Mouse (Mus musculus): ENCODE measurements around the gene Npepps. TPM values are rescaled to one million over a fixed set of nuclear protein-coding genes. Genes with fewer than 3 reads are reported as not detected.
A peak's percentile ranks its signal among the peaks of the same experiment; 100 is the strongest.

The Npepps gene
- polyA plus RNA-seq, 1 experiment from 2014 or later, result 80.9 TPM

GRCm38 (mm10) chr11:97214411-97214810, 66.0 kb downstream of the Npepps start:
- Histone ChIP-seq H3K4me2 (replicated peaks; ENCODE audit: low read depth, low read length) (no peak overlapping the region), H3K27me3 (ENCODE audit: insufficient read depth, low read length) (no peaks in the 10 kb centered on the region), H3K9me3 (ENCODE audit: low read length) (no peaks in the 10 kb centered on the region), H3K36me3 (ENCODE audit: insufficient read depth, low read length) (peaks cover 62% of the 10 kb centered on the region), H3K4me3 (ENCODE audit: low read length) (no peak overlapping the region), H3K4me1 (ENCODE audit: insufficient read depth, low read length) (no peaks in the 10 kb centered on the region), H3K9ac (replicated peaks; ENCODE audit: low read length) (no peak overlapping the region), H3K27ac (ENCODE audit: low read length) (no peak overlapping the region)
- no peak for ATAC-seq (ENCODE audit: low FRiP score, low TSS enrichment)
- 87% methylated on average over 5 of the region's 5 CpGs for WGBS

DNA sequence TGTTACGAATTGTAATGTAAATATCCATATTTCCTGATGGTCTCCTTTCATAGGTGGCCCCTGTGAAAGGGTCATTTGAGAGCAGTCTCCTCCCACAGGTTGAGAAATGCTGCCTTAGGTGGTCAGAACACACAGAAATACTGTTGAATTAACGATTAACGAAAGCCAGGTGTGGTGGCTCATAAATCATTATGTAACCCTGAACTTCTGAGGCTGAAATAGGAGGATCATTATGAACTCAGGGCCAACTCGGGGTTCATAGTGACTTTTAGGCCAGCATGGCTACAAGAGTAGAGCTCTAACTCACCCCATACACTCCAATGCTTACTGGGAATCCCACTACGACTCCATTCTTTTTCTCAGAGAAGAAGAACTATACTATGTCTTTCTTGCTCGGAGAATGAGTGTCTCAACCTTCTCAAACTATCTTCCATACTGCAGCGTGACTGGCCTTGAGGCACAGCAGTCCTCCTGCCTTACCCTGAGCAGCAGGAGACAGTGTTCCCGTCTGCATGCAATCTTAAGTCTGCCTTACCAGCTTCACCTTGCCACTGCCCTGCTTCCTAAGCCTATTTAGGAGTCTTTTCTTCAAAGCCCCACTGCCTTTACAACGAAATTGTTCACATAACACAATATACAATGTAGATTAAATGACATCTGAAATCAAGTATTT, 69.6 kb downstream of the Npepps start:
- Histone ChIP-seq H3K4me2 (replicated peaks; ENCODE audit: low read depth, low read length) (no peak overlapping the region), H3K36me3 (ENCODE audit: insufficient read depth, low read length) (peaks cover 49% of the 10 kb centered on the region), H3K4me1 (ENCODE audit: insufficient read depth, low read length) (no peaks in the 10 kb centered on the region), H3K27me3 (ENCODE audit: insufficient read depth, low read length) (no peaks in the 10 kb centered on the region), H3K4me3 (ENCODE audit: low read length) (no peak overlapping the region), H3K9ac (replicated peaks; ENCODE audit: low read length) (no peak overlapping the region), H3K27ac (ENCODE audit: low read length) (peak overlapping the region; percentile 20; the same call in 1 of the 2 replicates), H3K9me3 (ENCODE audit: low read length) (no peaks in the 10 kb centered on the region)
- WGBS, result 62% methylated on average over 9 of the region's 9 CpGs
- no peak for ATAC-seq (ENCODE audit: low FRiP score, low TSS enrichment)

- no peaks in the 10 kb centered on the region for H3K9me3 ChIP-seq (ENCODE audit: low read length)
- H3K36me3 ChIP-seq (ENCODE audit: insufficient read depth, low read length), result peaks cover 17% of the 10 kb centered on the region
- 73% methylated on average over 8 of the region's 8 CpGs for WGBS
- no peak overlapping the region for H3K4me3 ChIP-seq (ENCODE audit: low read length)
- ATAC-seq (ENCODE audit: low FRiP score, low TSS enrichment), result no peak
- no peaks in the 10 kb centered on the region for H3K4me1 ChIP-seq (ENCODE audit: insufficient read depth, low read length)
- no peak overlapping the region for H3K4me2 ChIP-seq (replicated peaks; ENCODE audit: low read depth, low read length)
- H3K27me3 ChIP-seq (ENCODE audit: insufficient read depth, low read length), result no peaks in the 10 kb centered on the region
- no peak overlapping the region for H3K27ac ChIP-seq (ENCODE audit: low read length)
- H3K9ac ChIP-seq (replicated peaks; ENCODE audit: low read length), result no peak overlapping the region
Measured at GRCm38 (mm10) chr11:97207011-97207422, 73.4 kb downstream of the Npepps start.

DNA sequence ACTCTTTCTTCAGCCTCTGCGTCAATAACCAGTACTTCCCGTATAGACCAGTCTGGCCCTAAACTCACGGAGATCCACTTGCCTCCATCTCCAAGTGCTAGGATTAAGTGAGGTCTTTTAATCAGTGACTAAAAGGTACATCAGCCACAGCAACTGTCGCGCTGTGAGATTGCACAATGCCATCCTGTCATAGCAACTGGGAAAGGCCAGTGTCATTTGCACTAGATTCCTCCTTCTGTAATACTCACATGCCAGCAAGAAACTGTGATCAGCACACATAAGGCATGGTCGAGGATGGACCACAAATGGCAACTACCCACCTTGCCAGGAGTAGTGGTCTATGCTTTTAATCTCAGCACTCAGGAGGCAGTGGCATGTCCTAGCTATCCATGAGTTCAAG, 80.9 kb downstream of the Npepps start:
- WGBS, result 83% methylated on average over 6 of the region's 6 CpGs
- no peak overlapping the region for H3K27ac ChIP-seq (ENCODE audit: low read length)
- ATAC-seq (ENCODE audit: low FRiP score, low TSS enrichment), result no peak
- H3K4me2 ChIP-seq (replicated peaks; ENCODE audit: low read depth, low read length), result no peak overlapping the region
- no peaks in the 10 kb centered on the region for H3K36me3 ChIP-seq (ENCODE audit: insufficient read depth, low read length)
- no peak overlapping the region for H3K4me3 ChIP-seq (ENCODE audit: low read length)
- no peaks in the 10 kb centered on the region for H3K4me1 ChIP-seq (ENCODE audit: insufficient read depth, low read length)
- H3K9ac ChIP-seq (replicated peaks; ENCODE audit: low read length), result no peak overlapping the region
- no peaks in the 10 kb centered on the region for H3K9me3 ChIP-seq (ENCODE audit: low read length)
- H3K27me3 ChIP-seq (ENCODE audit: insufficient read depth, low read length), result no peaks in the 10 kb centered on the region

DNA sequence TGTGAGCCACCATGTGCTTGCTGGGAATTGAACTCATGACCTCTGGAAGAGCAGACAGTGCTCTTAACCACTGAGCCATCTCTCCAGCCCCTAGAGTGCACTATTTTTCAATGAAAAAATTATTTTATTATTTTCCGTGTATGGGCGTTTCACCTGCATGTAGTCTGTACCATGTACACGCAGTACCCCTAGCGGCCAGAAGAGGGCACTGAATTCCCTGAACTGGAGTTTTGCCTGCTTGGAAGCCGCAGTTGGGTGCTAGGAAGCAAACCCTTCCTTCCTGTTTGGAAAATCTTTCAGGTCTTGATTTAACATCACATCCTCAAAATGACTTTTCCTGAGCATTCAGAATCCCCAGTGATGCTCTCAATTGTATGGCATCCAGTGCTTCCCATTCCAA, 81.8 kb downstream of the Npepps start:
- WGBS, result 23% methylated on average over 5 of the region's 5 CpGs
- H3K27ac ChIP-seq (ENCODE audit: low read length), result no peak overlapping the region
- no peaks in the 10 kb centered on the region for H3K27me3 ChIP-seq (ENCODE audit: insufficient read depth, low read length)
- no peak for ATAC-seq (ENCODE audit: low FRiP score, low TSS enrichment)
- no peak overlapping the region for H3K4me3 ChIP-seq (ENCODE audit: low read length)
- no peak overlapping the region for H3K4me2 ChIP-seq (replicated peaks; ENCODE audit: low read depth, low read length)
- no peaks in the 10 kb centered on the region for H3K4me1 ChIP-seq (ENCODE audit: insufficient read depth, low read length)
- H3K9me3 ChIP-seq (ENCODE audit: low read length), result no peaks in the 10 kb centered on the region
- no peaks in the 10 kb centered on the region for H3K36me3 ChIP-seq (ENCODE audit: insufficient read depth, low read length)
- no peak overlapping the region for H3K9ac ChIP-seq (replicated peaks; ENCODE audit: low read length)

- Histone ChIP-seq H3K36me3 (ENCODE audit: insufficient read depth, low read length) (no peaks in the 10 kb centered on the region), H3K27ac (ENCODE audit: low read length) (no peak overlapping the region), H3K27me3 (ENCODE audit: insufficient read depth, low read length) (no peaks in the 10 kb centered on the region), H3K9me3 (ENCODE audit: low read length) (no peaks in the 10 kb centered on the region), H3K9ac (replicated peaks; ENCODE audit: low read length) (no peak overlapping the region), H3K4me1 (ENCODE audit: insufficient read depth, low read length) (no peaks in the 10 kb centered on the region), H3K4me3 (ENCODE audit: low read length) (no peak overlapping the region), H3K4me2 (replicated peaks; ENCODE audit: low read depth, low read length) (no peak overlapping the region)
- ATAC-seq (ENCODE audit: low FRiP score, low TSS enrichment), result no peak
- WGBS, result 79% methylated on average over 8 of the region's 8 CpGs
Measured at GRCm38 (mm10) chr11:97197021-97197420, 83.4 kb downstream of the Npepps start.

DNA sequence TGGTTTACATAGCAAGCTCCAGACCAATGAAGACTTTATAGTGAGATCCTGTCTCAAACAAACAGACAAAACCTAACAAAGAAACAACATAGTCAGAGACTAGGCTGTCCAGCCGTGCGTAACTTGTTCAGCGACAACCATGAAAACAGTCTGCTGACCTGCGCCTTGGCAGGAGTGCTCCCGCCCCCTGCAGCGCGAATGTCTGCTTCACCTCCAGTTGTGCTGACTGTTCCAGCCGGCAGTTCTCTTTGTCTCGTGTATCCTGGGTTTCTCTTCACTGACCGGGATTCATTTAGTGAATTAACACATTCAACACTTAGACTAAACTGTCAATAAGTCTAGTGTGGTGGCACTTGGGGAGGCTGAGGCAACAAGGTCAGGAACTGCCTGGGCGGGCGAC, 83.9 kb downstream of the Npepps start:
- Histone ChIP-seq H3K9ac (replicated peaks; ENCODE audit: low read length) (no peak overlapping the region), H3K36me3 (ENCODE audit: insufficient read depth, low read length) (no peaks in the 10 kb centered on the region), H3K4me3 (ENCODE audit: low read length) (no peak overlapping the region), H3K9me3 (ENCODE audit: low read length) (no peaks in the 10 kb centered on the region), H3K4me2 (replicated peaks; ENCODE audit: low read depth, low read length) (no peak overlapping the region), H3K27me3 (ENCODE audit: insufficient read depth, low read length) (no peaks in the 10 kb centered on the region), H3K4me1 (ENCODE audit: insufficient read depth, low read length) (no peaks in the 10 kb centered on the region), H3K27ac (ENCODE audit: low read length) (no peak overlapping the region)
- no peak for ATAC-seq (ENCODE audit: low FRiP score, low TSS enrichment)
- 65% methylated on average over 12 of the region's 12 CpGs for WGBS

GRCm38 (mm10) chr11:97192621-97192951, 87.9 kb downstream of the Npepps start:
- H3K9ac ChIP-seq (replicated peaks; ENCODE audit: low read length), result no peak overlapping the region
- ATAC-seq (ENCODE audit: low FRiP score, low TSS enrichment), result no peak
- H3K4me2 ChIP-seq (replicated peaks; ENCODE audit: low read depth, low read length), result no peak overlapping the region
- H3K9me3 ChIP-seq (ENCODE audit: low read length), result no peaks in the 10 kb centered on the region
- peaks cover 7% of the 10 kb centered on the region; the same call in 1 of the 2 replicates for H3K4me1 ChIP-seq (ENCODE audit: insufficient read depth, low read length)
- H3K36me3 ChIP-seq (ENCODE audit: insufficient read depth, low read length), result no peaks in the 10 kb centered on the region
- no peak overlapping the region for H3K27ac ChIP-seq (ENCODE audit: low read length)
- H3K27me3 ChIP-seq (ENCODE audit: insufficient read depth, low read length), result no peaks in the 10 kb centered on the region
- no peak overlapping the region for H3K4me3 ChIP-seq (ENCODE audit: low read length)

GRCm38 (mm10) chr11:97191915-97192620, 88.4 kb downstream of the Npepps start:
- H3K4me3 ChIP-seq (ENCODE audit: low read length), result no peak overlapping the region
- ATAC-seq (ENCODE audit: low FRiP score, low TSS enrichment), result no peak
- H3K9me3 ChIP-seq (ENCODE audit: low read length), result no peaks in the 10 kb centered on the region
- no peak overlapping the region for H3K4me2 ChIP-seq (replicated peaks; ENCODE audit: low read depth, low read length)
- no peaks in the 10 kb centered on the region for H3K27me3 ChIP-seq (ENCODE audit: insufficient read depth, low read length)
- no peaks in the 10 kb centered on the region for H3K36me3 ChIP-seq (ENCODE audit: insufficient read depth, low read length)
- WGBS, result 63% methylated on average over 6 of the region's 6 CpGs
- no peak overlapping the region for H3K27ac ChIP-seq (ENCODE audit: low read length)
- H3K4me1 ChIP-seq (ENCODE audit: insufficient read depth, low read length), result peaks cover 7% of the 10 kb centered on the region; the same call in 1 of the 2 replicates
- no peak overlapping the region for H3K9ac ChIP-seq (replicated peaks; ENCODE audit: low read length)

GRCm38 (mm10) chr11:97190992-97191391, 89.4 kb downstream of the Npepps start:
- Histone ChIP-seq H3K4me1 (ENCODE audit: insufficient read depth, low read length) (peaks cover 14% of the 10 kb centered on the region), H3K4me2 (replicated peaks; ENCODE audit: low read depth, low read length) (no peak overlapping the region), H3K27ac (ENCODE audit: low read length) (no peak overlapping the region), H3K36me3 (ENCODE audit: insufficient read depth, low read length) (no peaks in the 10 kb centered on the region), H3K9me3 (ENCODE audit: low read length) (no peaks in the 10 kb centered on the region), H3K9ac (replicated peaks; ENCODE audit: low read length) (no peak overlapping the region), H3K4me3 (ENCODE audit: low read length) (no peak overlapping the region), H3K27me3 (ENCODE audit: insufficient read depth, low read length) (no peaks in the 10 kb centered on the region)
- 85% methylated on average over 6 of the region's 6 CpGs for WGBS
- ATAC-seq (ENCODE audit: low FRiP score, low TSS enrichment), result no peak
